Mouse (Mus musculus) T-cell, adult 2 months (primary cell): Measurements from ENCODE around the gene Epn2.

Experiments used
- DNase-seq: peaks from one replicate; pipeline ENCODE4 v3.0.0; 2022; ENCODE audit warnings: low spot score

Gene Epn2

GRCm38 (mm10) chr11:61578983-61579877, at the start of gene Epn2:
TSS of gene Epn2 (minus strand) at chr11:61579687.
- DNase-seq = peak; percentile 36

- DNase-seq = no peak
Measured at GRCm38 (mm10) chr11:61626509-61626908, 47.0 kb upstream of the Epn2 start.

- DNase-seq = no peak
Measured at GRCm38 (mm10) chr11:61625136-61625535, 45.6 kb upstream of the Epn2 start.

GRCm38 (mm10) chr11:61620762-61621161, 41.3 kb upstream of the Epn2 start:
- DNase-seq = no peak

- DNase-seq = peak; percentile 65
Measured at GRCm38 (mm10) chr11:61620254-61620670, 40.8 kb upstream of the Epn2 start.

GRCm38 (mm10) chr11:61619791-61620241, 40.3 kb upstream of the Epn2 start:
- DNase-seq = no peak

GRCm38 (mm10) chr11:61619356-61619755, 39.9 kb upstream of the Epn2 start:
- DNase-seq = no peak

- DNase-seq = no peak
Measured at GRCm38 (mm10) chr11:61618571-61618970, 39.1 kb upstream of the Epn2 start.

GRCm38 (mm10) chr11:61618131-61618530, 38.6 kb upstream of the Epn2 start:
- DNase-seq = no peak

- DNase-seq = no peak
Measured at GRCm38 (mm10) chr11:61617293-61617975, 37.9 kb upstream of the Epn2 start.

GRCm38 (mm10) chr11:61616523-61617292, 37.2 kb upstream of the Epn2 start:
- DNase-seq = no peak

- DNase-seq = no peak
Measured at GRCm38 (mm10) chr11:61615686-61616522, 36.4 kb upstream of the Epn2 start.

- DNase-seq = no peak
Measured at GRCm38 (mm10) chr11:61614401-61614800, 34.9 kb upstream of the Epn2 start.

GRCm38 (mm10) chr11:61612116-61612635, 32.7 kb upstream of the Epn2 start:
- no peak for DNase-seq

GRCm38 (mm10) chr11:61611197-61611596, 31.7 kb upstream of the Epn2 start:
- DNase-seq = no peak

GRCm38 (mm10) chr11:61608072-61608471, 28.6 kb upstream of the Epn2 start:
- no peak for DNase-seq

- DNase-seq = peak; percentile 91
Measured at GRCm38 (mm10) chr11:61602705-61603104, 23.2 kb upstream of the Epn2 start.

GRCm38 (mm10) chr11:61601465-61601864, 22.0 kb upstream of the Epn2 start:
- no peak for DNase-seq

GRCm38 (mm10) chr11:61598367-61598766, 18.9 kb upstream of the Epn2 start:
- DNase-seq = no peak

GRCm38 (mm10) chr11:61597471-61597870, 18.0 kb upstream of the Epn2 start:
- no peak for DNase-seq

GRCm38 (mm10) chr11:61593069-61593468, 13.6 kb upstream of the Epn2 start:
- DNase-seq = no peak
